Mouse (Mus musculus): ENCODE data around the gene Fbxw9. TPM values are rescaled to one million over a fixed set of nuclear protein-coding genes. Genes with fewer than 3 reads are reported as not detected.

The Fbxw9 gene
- 16.6 and 21.6 TPM in 2 replicates for polyA plus RNA-seq (2014; fragmentation: Nextera tagmentation; extraction: Ambion mirVana)

DNA sequence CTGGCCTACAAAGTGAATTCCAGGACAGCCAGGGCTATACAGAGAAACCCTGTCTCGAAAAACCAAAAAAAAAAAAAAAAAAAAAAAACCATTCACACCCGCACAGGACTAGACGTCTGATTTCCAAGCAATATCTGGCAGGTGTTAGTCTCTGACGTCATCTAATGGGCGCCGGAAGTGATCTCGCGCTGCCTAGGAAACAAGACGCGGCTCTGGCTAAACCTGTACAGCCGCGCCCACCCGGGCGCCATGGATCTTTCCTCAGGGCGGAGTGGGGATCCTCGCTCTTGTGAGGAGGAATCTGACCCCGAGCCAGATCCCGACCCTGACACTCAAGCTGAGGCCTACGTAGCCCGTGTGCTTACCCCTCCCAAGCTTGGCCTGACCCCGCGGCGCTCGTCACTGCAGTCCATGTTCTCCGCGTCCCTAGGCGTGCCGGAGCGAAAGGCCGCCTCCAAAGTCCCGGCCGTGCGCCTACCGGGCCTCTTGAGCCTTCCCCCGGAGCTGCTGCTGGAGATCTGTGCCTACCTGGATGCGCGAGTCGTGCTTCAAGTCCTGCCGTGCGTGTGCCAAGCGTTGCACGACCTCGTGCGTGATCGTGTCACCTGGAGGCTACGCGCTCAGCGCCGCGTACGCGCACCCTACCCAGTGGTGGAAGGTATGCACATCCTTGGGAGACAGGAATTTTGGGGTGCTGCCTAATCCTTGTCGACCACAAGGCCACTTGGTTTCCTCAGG lies at the start of gene Fbxw9:
Fbxw9 (plus strand) TSS at position 177 of the 738 bp plus-strand sequence.
- ATAC-seq (ENCODE audit: insufficient number of reproducible peaks, insufficient read depth, low FRiP score, low read depth) = peak; percentile 78
- WGBS = under 1% methylated on average over 52 of the region's 53 CpGs

GRCm38 (mm10) chr8:85011242-85011641 lies 48.6 kb upstream of the Fbxw9 start:
- Histone ChIP-seq H3K9ac (ENCODE audit: low read length) (no peak overlapping the region), H3K27ac (replicated peaks in 1 of 2; ENCODE audit: control insufficient read depth in 1 of 2, insufficient read depth in 1 of 2, low read depth in 2 of 2, low read length in 2 of 2) (no peak overlapping the region), H3K4me1 (ENCODE audit: control insufficient read depth in 2 of 2, insufficient read depth in 2 of 2, low read length in 2 of 2) (0 out of 4 replicates have a peak, but pooled peaks cover 0 to 3% of the 10 kb centered on the region in 2 experiments), H3K9me3 (ENCODE audit: control insufficient read depth, low read length) (no peaks in the 10 kb centered on the region), H3K27me3 (ENCODE audit: control insufficient read depth, insufficient read depth, low read length) (peaks cover 75% of the 10 kb centered on the region), H3K36me3 (ENCODE audit: control insufficient read depth, insufficient read depth, low read length) (no peaks in the 10 kb centered on the region), H3K4me2 (ENCODE audit: low read length) (no peak overlapping the region), H3K4me3 (ENCODE audit: control insufficient read depth in 1 of 2, insufficient read depth in 1 of 2, low read depth in 1 of 2, low read length in 2 of 2) (no peak overlapping the region)
- 11% methylated on average over 28 of the region's 28 CpGs for WGBS
- no peak for ATAC-seq (ENCODE audit: insufficient number of reproducible peaks, insufficient read depth, low FRiP score, low read depth)

More for the DNA sequence above, at the start of gene Fbxw9:
- Histone ChIP-seq H3K4me2 (ENCODE audit: low read length) (peak within 1 kb of the TSS; percentile 90), H3K27ac (replicated peaks in 1 of 2; ENCODE audit: control insufficient read depth in 1 of 2, insufficient read depth in 1 of 2, low read depth in 2 of 2, low read length in 2 of 2) (no peak within 1 kb of the TSS), H3K4me1 (ENCODE audit: control insufficient read depth in 2 of 2, insufficient read depth in 2 of 2, low read length in 2 of 2) (peaks cover 3 to 7% of the 10 kb centered on the region in 2 experiments; a peak in 3 of 4 replicates), H3K27me3 (ENCODE audit: control insufficient read depth, insufficient read depth, low read length) (no peaks in the 10 kb centered on the region), H3K9ac (ENCODE audit: low read length) (peak within 1 kb of the TSS; percentile 80), H3K36me3 (ENCODE audit: control insufficient read depth, insufficient read depth, low read length) (peaks cover 26% of the 10 kb centered on the region), H3K9me3 (ENCODE audit: control insufficient read depth, low read length) (no peaks in the 10 kb centered on the region), H3K4me3 (ENCODE audit: control insufficient read depth in 1 of 2, insufficient read depth in 1 of 2, low read depth in 1 of 2, low read length in 2 of 2) (peak within 1 kb of the TSS; percentile 76 to 79)

DNA sequence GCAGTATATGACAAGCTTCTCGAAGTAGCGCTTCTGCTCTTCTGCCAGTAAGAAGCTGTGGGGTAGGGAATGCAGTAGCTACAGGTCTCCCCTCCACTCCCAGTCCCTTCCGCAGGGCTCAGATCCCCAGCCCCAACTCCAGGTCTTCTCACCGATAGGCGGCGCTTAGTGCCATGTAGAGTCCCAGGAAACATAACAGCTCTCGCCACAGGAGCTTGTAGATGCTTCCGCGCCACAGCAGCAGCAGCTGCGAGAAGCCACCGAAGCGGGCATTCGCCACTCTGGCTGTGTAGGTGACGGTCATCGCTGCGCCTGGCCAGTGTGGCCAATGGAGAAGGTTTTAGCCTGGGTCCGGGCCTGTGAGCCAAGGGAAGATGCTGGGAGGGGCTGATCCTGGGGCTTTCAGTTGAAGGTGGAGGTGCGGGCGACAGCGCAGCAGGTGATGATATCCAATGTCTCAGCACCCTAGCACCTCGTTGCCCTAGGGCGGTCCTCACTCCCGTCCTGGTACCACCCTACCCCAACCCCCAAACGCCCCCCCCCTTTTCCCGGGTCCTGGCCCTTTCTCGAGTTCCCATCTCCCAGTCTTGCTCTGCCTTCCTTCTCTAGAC lies 46.5 kb upstream of the Fbxw9 start:
- no peak overlapping the region for H3K27ac ChIP-seq (replicated peaks in 1 of 2; ENCODE audit: control insufficient read depth in 1 of 2, insufficient read depth in 1 of 2, low read depth in 2 of 2, low read length in 2 of 2)
- H3K4me1 ChIP-seq (ENCODE audit: control insufficient read depth in 2 of 2, insufficient read depth in 2 of 2, low read length in 2 of 2) = 0 out of 4 replicates have a peak, but pooled peaks cover 0 to 3% of the 10 kb centered on the region in 2 experiments
- peak overlapping the region; percentile 59 for H3K4me2 ChIP-seq (ENCODE audit: low read length)
- H3K4me3 ChIP-seq (ENCODE audit: control insufficient read depth in 1 of 2, insufficient read depth in 1 of 2, low read depth in 1 of 2, low read length in 2 of 2) = peak overlapping the region; percentile 20 to 21
- H3K9ac ChIP-seq (ENCODE audit: low read length) = 0 out of 2 replicates have a peak overlapping the region, but pooled peaks have one; percentile 14
- peaks cover 14% of the 10 kb centered on the region for H3K36me3 ChIP-seq (ENCODE audit: control insufficient read depth, insufficient read depth, low read length)
- no peak for ATAC-seq (ENCODE audit: insufficient number of reproducible peaks, insufficient read depth, low FRiP score, low read depth)
- no peaks in the 10 kb centered on the region for H3K9me3 ChIP-seq (ENCODE audit: control insufficient read depth, low read length)
- H3K27me3 ChIP-seq (ENCODE audit: control insufficient read depth, insufficient read depth, low read length) = peaks cover 59% of the 10 kb centered on the region
- WGBS = 4% methylated on average over 25 of the region's 26 CpGs

- Histone ChIP-seq H3K4me3 (ENCODE audit: control insufficient read depth in 1 of 2, insufficient read depth in 1 of 2, low read depth in 1 of 2, low read length in 2 of 2) (peak within 1 kb of the TSS; percentile 20 to 21), H3K36me3 (ENCODE audit: control insufficient read depth, insufficient read depth, low read length) (peaks cover 25% of the 10 kb centered on the region), H3K27me3 (ENCODE audit: control insufficient read depth, insufficient read depth, low read length) (peaks cover 48% of the 10 kb centered on the region), H3K9me3 (ENCODE audit: control insufficient read depth, low read length) (no peaks in the 10 kb centered on the region), H3K4me1 (ENCODE audit: control insufficient read depth in 2 of 2, insufficient read depth in 2 of 2, low read length in 2 of 2) (0 out of 4 replicates have a peak, but pooled peaks cover 0 to 3% of the 10 kb centered on the region in 2 experiments), H3K4me2 (ENCODE audit: low read length) (peak within 1 kb of the TSS; percentile 59), H3K9ac (ENCODE audit: low read length) (0 out of 2 replicates have a peak within 1 kb of the TSS, but pooled peaks have one; percentile 14), H3K27ac (replicated peaks in 1 of 2; ENCODE audit: control insufficient read depth in 1 of 2, insufficient read depth in 1 of 2, low read depth in 2 of 2, low read length in 2 of 2) (no peak within 1 kb of the TSS)
- ATAC-seq (ENCODE audit: insufficient number of reproducible peaks, insufficient read depth, low FRiP score, low read depth) = no peak
- WGBS = 45% methylated on average over 2 of the region's 2 CpGs
Observed at GRCm38 (mm10) chr8:85014431-85014830, 45.4 kb upstream of the Fbxw9 start, which contains the start of gene Best2. Gene Best2 (minus strand): TSS chr8:85014531.

DNA sequence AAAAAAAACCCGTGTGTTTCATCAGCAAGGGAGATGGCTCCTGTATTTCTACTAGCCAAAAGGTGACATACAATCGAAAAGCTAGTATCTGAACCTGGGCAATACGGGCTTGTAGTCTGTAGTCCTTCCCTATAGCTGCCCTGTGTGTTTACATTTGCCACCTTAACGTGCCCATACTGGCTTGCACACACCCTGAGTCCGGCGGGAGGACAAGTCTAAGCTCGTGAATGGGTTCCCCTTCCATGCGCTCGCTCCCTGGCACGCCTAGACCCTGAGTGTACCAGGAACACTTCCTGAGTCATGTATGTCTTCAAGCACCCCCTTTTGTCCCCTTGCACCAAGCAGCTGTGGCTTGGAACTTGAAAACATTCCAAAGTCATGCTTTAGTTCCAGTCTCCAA lies 43.1 kb upstream of the Fbxw9 start:
- 64% methylated on average over 10 of the region's 10 CpGs for whole genome bisulfite sequencing
- no peak overlapping the region for H3K4me2 ChIP-seq (ENCODE audit: low read length)

GRCm38 (mm10) chr8:85017209-85017608 lies 42.6 kb upstream of the Fbxw9 start:
- 40% methylated on average over 5 of the region's 5 CpGs for WGBS
- peaks cover 29% of the 10 kb centered on the region for H3K27me3 ChIP-seq (ENCODE audit: control insufficient read depth, insufficient read depth, low read length)
- H3K9ac ChIP-seq (ENCODE audit: low read length) = no peak overlapping the region
- no peak for ATAC-seq (ENCODE audit: insufficient number of reproducible peaks, insufficient read depth, low FRiP score, low read depth)
- H3K4me2 ChIP-seq (ENCODE audit: low read length) = no peak overlapping the region
- H3K4me3 ChIP-seq (ENCODE audit: control insufficient read depth in 1 of 2, insufficient read depth in 1 of 2, low read depth in 1 of 2, low read length in 2 of 2) = no peak overlapping the region
- no peaks in the 10 kb centered on the region for H3K9me3 ChIP-seq (ENCODE audit: control insufficient read depth, low read length)
- peaks cover 52% of the 10 kb centered on the region for H3K36me3 ChIP-seq (ENCODE audit: control insufficient read depth, insufficient read depth, low read length)
- no peak overlapping the region for H3K27ac ChIP-seq (replicated peaks in 1 of 2; ENCODE audit: control insufficient read depth in 1 of 2, insufficient read depth in 1 of 2, low read depth in 2 of 2, low read length in 2 of 2)
- 0 out of 4 replicates have a peak, but pooled peaks cover 0 to 3% of the 10 kb centered on the region in 2 experiments for H3K4me1 ChIP-seq (ENCODE audit: control insufficient read depth in 2 of 2, insufficient read depth in 2 of 2, low read length in 2 of 2)

More for the DNA sequence above, 43.1 kb upstream of the Fbxw9 start:
- no peak overlapping the region for H3K4me3 ChIP-seq (ENCODE audit: control insufficient read depth in 1 of 2, insufficient read depth in 1 of 2, low read depth in 1 of 2, low read length in 2 of 2)
- H3K27ac ChIP-seq (replicated peaks in 1 of 2; ENCODE audit: control insufficient read depth in 1 of 2, insufficient read depth in 1 of 2, low read depth in 2 of 2, low read length in 2 of 2) = no peak overlapping the region
- 0 out of 4 replicates have a peak, but pooled peaks cover 0 to 3% of the 10 kb centered on the region in 2 experiments for H3K4me1 ChIP-seq (ENCODE audit: control insufficient read depth in 2 of 2, insufficient read depth in 2 of 2, low read length in 2 of 2)
- H3K9ac ChIP-seq (ENCODE audit: low read length) = no peak overlapping the region
- H3K9me3 ChIP-seq (ENCODE audit: control insufficient read depth, low read length) = no peaks in the 10 kb centered on the region
- H3K27me3 ChIP-seq (ENCODE audit: control insufficient read depth, insufficient read depth, low read length) = peaks cover 32% of the 10 kb centered on the region
- no peak for ATAC-seq (ENCODE audit: insufficient number of reproducible peaks, insufficient read depth, low FRiP score, low read depth)
- peaks cover 48% of the 10 kb centered on the region for H3K36me3 ChIP-seq (ENCODE audit: control insufficient read depth, insufficient read depth, low read length)

DNA sequence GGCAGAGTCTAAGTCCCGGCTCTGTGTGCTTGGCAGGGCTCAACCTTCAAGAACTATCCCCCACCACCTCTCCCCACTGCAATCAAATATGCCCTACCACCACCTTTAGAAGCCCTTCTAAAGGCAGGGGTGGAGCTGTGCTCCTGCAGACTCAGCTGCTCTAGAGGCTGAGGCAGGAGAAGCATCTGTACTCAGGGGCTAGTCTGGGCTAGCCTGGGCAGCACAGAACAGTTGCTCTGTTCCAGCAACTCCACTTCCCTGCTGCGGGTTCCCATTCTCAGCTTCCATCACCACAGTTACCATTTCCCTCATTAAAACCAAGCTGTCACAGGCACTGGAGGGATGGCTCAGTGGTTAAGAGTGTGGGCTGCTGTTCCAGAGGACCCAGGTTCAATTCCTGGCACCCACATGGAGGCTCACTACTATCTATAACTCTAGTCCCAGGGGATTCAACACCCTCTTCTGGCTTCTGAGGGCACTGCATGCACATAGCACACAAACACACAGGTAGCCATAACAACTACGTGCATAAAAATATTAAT lies 38.3 kb upstream of the Fbxw9 start:
- peaks cover 71% of the 10 kb centered on the region for H3K36me3 ChIP-seq (ENCODE audit: control insufficient read depth, insufficient read depth, low read length)
- WGBS = 97% methylated on average over 3 of the region's 3 CpGs
- H3K4me1 ChIP-seq (ENCODE audit: control insufficient read depth in 2 of 2, insufficient read depth in 2 of 2, low read length in 2 of 2) = peaks cover 7 to 17% of the 10 kb centered on the region in 2 experiments
- H3K9ac ChIP-seq (ENCODE audit: low read length) = no peak overlapping the region
- H3K9me3 ChIP-seq (ENCODE audit: control insufficient read depth, low read length) = no peaks in the 10 kb centered on the region
- no peak overlapping the region for H3K27ac ChIP-seq (replicated peaks in 1 of 2; ENCODE audit: control insufficient read depth in 1 of 2, insufficient read depth in 1 of 2, low read depth in 2 of 2, low read length in 2 of 2)
- ATAC-seq (ENCODE audit: insufficient number of reproducible peaks, insufficient read depth, low FRiP score, low read depth) = no peak
- no peak overlapping the region for H3K4me3 ChIP-seq (ENCODE audit: control insufficient read depth in 1 of 2, insufficient read depth in 1 of 2, low read depth in 1 of 2, low read length in 2 of 2)
- no peaks in the 10 kb centered on the region for H3K27me3 ChIP-seq (ENCODE audit: control insufficient read depth, insufficient read depth, low read length)
- no peak overlapping the region for H3K4me2 ChIP-seq (ENCODE audit: low read length)
